Mouse (Mus musculus) MEL (cell line): ENCODE measurements at regions not wholly inside any gene's neighbourhood (a gene's known extent, or its start where the extent isn't known, plus 50 kb on each side); places are given as distances from the start of the nearest gene placed in this dataset.

ENCODE experiments used
- DNase-seq: peaks from one replicate; pipeline ENCODE4 v3.0.0; 2011; ENCODE audit warnings: low read depth, low spot score
- H3K27ac ChIP-seq: 2 replicates; pipeline ENCODE4 v1.5.1; 2012; ENCODE audit warnings: low read depth, mild to moderate bottlenecking, control low read depth, low read length, moderate library complexity; ENCODE audit not compliant: control insufficient read depth
- H3K27me3 ChIP-seq, 2 experiments: fragments of 150-350 bp in 1 of 2; sonication (generic) in 1 of 2; 2 replicates each; pipeline ENCODE4 v1.6.1; 2012; ENCODE audit warnings: low read length in 2 of 2, mild to moderate bottlenecking in 2 of 2, improper control_type of control experiment in 1 of 2, moderate library complexity in 1 of 2; ENCODE audit not compliant: insufficient read depth in 2 of 2, control insufficient read depth in 1 of 2
- H3K36me3 ChIP-seq, 2 experiments: 2 replicates each; pipeline ENCODE4 v1.6.1; 2012 to 2014; ENCODE audit warnings: low read length in 2 of 2, improper control_type of control experiment in 1 of 2, inconsistent platforms in 1 of 2, mild to moderate bottlenecking in 1 of 2; ENCODE audit not compliant: insufficient read depth in 2 of 2, control insufficient read depth in 1 of 2
- H3K4me1 ChIP-seq, 2 experiments: fragments of 150-350 bp in 1 of 2; sonication (generic) in 1 of 2; 2 replicates each; pipeline ENCODE4 v1.6.1; 2012; ENCODE audit warnings: low read length in 2 of 2, improper control_type of control experiment in 1 of 2, mild to moderate bottlenecking in 1 of 2; ENCODE audit not compliant: insufficient read depth in 2 of 2, control insufficient read depth in 1 of 2
- H3K4me3 ChIP-seq, 2 experiments: fragments of 150-350 bp in 1 of 2; sonication (generic) in 1 of 2; 2 replicates each; pipeline ENCODE4 v1.5.1; 2012; ENCODE audit warnings: low read depth in 2 of 2, low read length in 2 of 2, mild to moderate bottlenecking in 2 of 2, moderate library complexity in 2 of 2, control low read depth in 1 of 2, improper control_type of control experiment in 1 of 2; ENCODE audit not compliant: control insufficient read depth in 1 of 2, insufficient read depth in 1 of 2
- H3K79me2 ChIP-seq: 2 replicates; pipeline ENCODE4 v1.6.1; 2012; ENCODE audit warnings: mild to moderate bottlenecking, low read length, moderate library complexity; ENCODE audit not compliant: control insufficient read depth, poor library complexity, insufficient read depth
- H3K9ac ChIP-seq: 2 replicates; pipeline ENCODE4 v1.6.1; 2012; ENCODE audit warnings: low read depth, mild to moderate bottlenecking, control low read depth, low read length, moderate library complexity; ENCODE audit not compliant: control insufficient read depth, poor library complexity, severe bottlenecking
- H3K9me3 ChIP-seq: fragments of 150-350 bp; sonication (generic); replicated peaks from 2 replicates; pipeline ENCODE4 v1.6.1; 2012; ENCODE audit warnings: mild to moderate bottlenecking, low read length, improper control_type of control experiment, moderate library complexity; ENCODE audit not compliant: insufficient read depth
- BHLHE40 ChIP-seq: IDR thresholded peaks from 2 replicates; pipeline ENCODE4 v1.6.1; 2012; ENCODE audit warnings: low read depth, mild to moderate bottlenecking, inconsistent platforms, low read length, improper control_type of control experiment, borderline replicate concordance
- E2F4 ChIP-seq: IDR thresholded peaks from 2 replicates; pipeline ENCODE4 v1.6.1; 2011; ENCODE audit warnings: low read depth, low read length, improper control_type of control experiment, borderline replicate concordance
- ELF1 ChIP-seq: IDR thresholded peaks from 2 replicates; pipeline ENCODE4 v1.6.1; 2014; ENCODE audit warnings: low read depth, mild to moderate bottlenecking, inconsistent platforms, low read length, improper control_type of control experiment, moderate library complexity
- EP300 ChIP-seq, 2 experiments: IDR thresholded peaks; 2 replicates each; pipeline ENCODE4 v1.6.1; 2011; ENCODE audit warnings: improper control_type of control experiment in 2 of 2, low read length in 2 of 2, low read depth in 1 of 2, mild to moderate bottlenecking in 1 of 2
- ETS1 ChIP-seq: IDR thresholded peaks from 2 replicates; pipeline ENCODE4 v1.6.1; 2012; ENCODE audit warnings: low read depth, mild to moderate bottlenecking, inconsistent platforms, low read length, improper control_type of control experiment, moderate library complexity
- HCFC1 ChIP-seq: IDR thresholded peaks from 2 replicates; pipeline ENCODE4 v1.6.1; 2012; ENCODE audit warnings: low read depth, mild to moderate bottlenecking, inconsistent platforms, low read length, improper control_type of control experiment, moderate library complexity
- KAT2A ChIP-seq: conservative IDR thresholded peaks from 2 replicates; pipeline ENCODE4 v1.6.1; 2012; ENCODE audit warnings: low read depth, low read length, improper control_type of control experiment, inconsistent platforms
- MAFK ChIP-seq: IDR thresholded peaks from 2 replicates; pipeline ENCODE4 v1.6.1; 2011; ENCODE audit warnings: low read depth, mild to moderate bottlenecking, low read length, improper control_type of control experiment, borderline replicate concordance
- MAX ChIP-seq: IDR thresholded peaks from 2 replicates; pipeline ENCODE4 v1.6.1; 2011; ENCODE audit warnings: low read length, improper control_type of control experiment
- MAZ ChIP-seq: IDR thresholded peaks from 2 replicates; pipeline ENCODE4 v1.6.1; 2012; ENCODE audit warnings: low read depth, mild to moderate bottlenecking, inconsistent platforms, low read length, improper control_type of control experiment
- MEF2A ChIP-seq: IDR thresholded peaks from 2 replicates; pipeline ENCODE4 v1.6.1; 2014; ENCODE audit warnings: low read depth, mild to moderate bottlenecking, inconsistent platforms, low read length, improper control_type of control experiment; ENCODE audit not compliant: poor library complexity, insufficient replicate concordance, severe bottlenecking; ENCODE audit errors: extremely low read depth
- MYB ChIP-seq: IDR thresholded peaks from 2 replicates; pipeline ENCODE4 v1.6.1; 2011; ENCODE audit warnings: mild to moderate bottlenecking, low read depth, low read length, improper control_type of control experiment
- NELFE ChIP-seq: IDR thresholded peaks from 2 replicates; pipeline ENCODE4 v1.6.1; 2011; ENCODE audit warnings: low read depth, low read length, improper control_type of control experiment
- NRF1 ChIP-seq: IDR thresholded peaks from 2 replicates; pipeline ENCODE4 v1.6.1; 2014; ENCODE audit warnings: low read depth, mild to moderate bottlenecking, inconsistent platforms, low read length, improper control_type of control experiment, moderate library complexity; ENCODE audit not compliant: poor library complexity, insufficient read depth, severe bottlenecking
- POLR2AphosphoS2 ChIP-seq: IDR thresholded peaks from 2 replicates; pipeline ENCODE4 v1.6.1; 2011; ENCODE audit warnings: low read length, improper control_type of control experiment
- RAD21 ChIP-seq: IDR thresholded peaks from 2 replicates; pipeline ENCODE4 v1.6.1; 2011; ENCODE audit warnings: mild to moderate bottlenecking, low read depth, low read length, improper control_type of control experiment
- SIN3A ChIP-seq: IDR thresholded peaks from 2 replicates; pipeline ENCODE4 v1.6.1; 2012; ENCODE audit warnings: low read length, improper control_type of control experiment, inconsistent platforms
- TAL1 ChIP-seq: IDR thresholded peaks from 2 replicates; pipeline ENCODE4 v1.6.1; 2012; ENCODE audit warnings: mild to moderate bottlenecking, inconsistent platforms, low read length, moderate library complexity, mixed read lengths
- TCF12 ChIP-seq: IDR thresholded peaks from 2 replicates; pipeline ENCODE4 v1.6.1; 2014; ENCODE audit warnings: low read depth, mild to moderate bottlenecking, inconsistent platforms, low read length, improper control_type of control experiment, moderate library complexity
- USF2 ChIP-seq, 2 experiments: IDR thresholded peaks; 2 replicates each; pipeline ENCODE4 v1.6.1; 2011 to 2012; ENCODE audit warnings: improper control_type of control experiment in 2 of 2, low read length in 2 of 2, borderline replicate concordance in 1 of 2, inconsistent platforms in 1 of 2, low read depth in 1 of 2, mild to moderate bottlenecking in 1 of 2; ENCODE audit not compliant: insufficient read depth in 1 of 2
- ZKSCAN1 ChIP-seq: IDR thresholded peaks from 2 replicates; pipeline ENCODE4 v1.6.1; 2012; ENCODE audit warnings: low read depth, mild to moderate bottlenecking, inconsistent platforms, low read length, improper control_type of control experiment, moderate library complexity
- ZMIZ1 ChIP-seq: IDR thresholded peaks from 2 replicates; pipeline ENCODE4 v1.6.1; 2012; ENCODE audit warnings: low read depth, mild to moderate bottlenecking, inconsistent platforms, low read length, improper control_type of control experiment, moderate library complexity
- ZNF384 ChIP-seq: IDR thresholded peaks from 2 replicates; pipeline ENCODE4 v1.6.1; 2012; ENCODE audit warnings: low read depth, mild to moderate bottlenecking, inconsistent platforms, low read length, improper control_type of control experiment

DNA sequence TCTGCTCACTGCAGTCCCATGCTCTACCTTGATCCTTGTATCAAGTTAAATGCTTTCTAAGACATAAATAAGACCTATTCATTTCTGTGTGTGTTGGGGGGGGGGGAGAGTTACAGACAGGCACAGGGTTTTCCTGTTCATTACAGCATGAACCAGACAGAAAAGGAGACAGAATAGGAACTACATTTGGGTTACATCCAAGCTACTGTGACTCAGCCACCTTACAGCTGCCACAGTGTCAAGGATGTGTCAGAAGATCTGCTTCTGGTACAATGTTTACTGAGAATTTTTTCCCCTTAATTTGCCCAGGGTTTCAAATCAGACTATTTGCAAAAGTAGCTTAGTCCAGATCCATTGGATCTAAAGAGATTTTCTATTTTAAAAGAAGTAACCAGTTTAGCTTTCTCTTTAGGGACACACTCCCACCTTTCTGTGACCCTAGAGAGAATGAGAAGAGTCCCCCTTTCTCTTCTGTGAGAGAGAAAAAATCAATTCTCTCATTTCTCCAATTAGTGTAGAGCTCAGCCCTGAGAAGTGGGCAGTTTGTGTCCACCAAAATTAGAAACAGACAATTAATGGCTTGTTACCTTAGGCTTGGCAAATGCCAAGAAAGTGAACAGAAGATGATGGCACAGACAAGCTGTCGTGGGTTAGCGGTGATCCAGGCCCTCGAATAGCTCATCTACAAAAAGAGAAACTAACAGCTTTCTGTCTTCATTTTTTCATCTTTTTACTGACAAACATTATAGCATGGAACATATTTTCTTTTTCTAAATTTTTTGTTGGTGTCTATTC lies 55.8 kb upstream of the E2f3 start:
- peak; percentile 13 for DNase-seq
- no peak overlapping the region for H3K27ac ChIP-seq
- H3K27me3 ChIP-seq, result no peaks in the 10 kb centered on the region; a peak in 2 of 4 replicates
- no peaks in the 10 kb centered on the region for H3K36me3 ChIP-seq
- TF ChIP-seq MAZ, result no peak
- no peak for TF ChIP-seq KAT2A
- TF ChIP-seq ETS1, result no peak
- TF ChIP-seq USF2 (IDR thresholded peaks at IDR 0.05; ENCODE audit: borderline replicate concordance in 1 of 2, insufficient read depth in 1 of 2, low read depth in 1 of 2, low read length in 2 of 2), result no peak
- TF ChIP-seq ZNF384, result no peak
- TF ChIP-seq NELFE, result no peak
- TF ChIP-seq ZMIZ1, result no peak
- TF ChIP-seq HCFC1, result no peak
- no peak for TF ChIP-seq NRF1
- no peak for TF ChIP-seq MAFK
- no peak for TF ChIP-seq ELF1
- no peak for TF ChIP-seq POLR2AphosphoS2
- TF ChIP-seq E2F4, result no peak
- no peak for TF ChIP-seq ZKSCAN1
- TF ChIP-seq TAL1, result no peak
- TF ChIP-seq BHLHE40, result no peak
- H3K4me3 ChIP-seq, result no peak overlapping the region
- H3K79me2 ChIP-seq, result no peaks in the 10 kb centered on the region
- no peaks in the 10 kb centered on the region for H3K9me3 ChIP-seq
- H3K9ac ChIP-seq, result no peak overlapping the region
- H3K4me1 ChIP-seq, result no peaks in the 10 kb centered on the region

GRCm38 (mm10) chr13:30040288-30040687 lies 54.4 kb upstream of the E2f3 start:
- TF ChIP-seq MYB (no peak), RAD21 (no peak), EP300 (IDR thresholded peaks at IDR 0.05; ENCODE audit: low read depth in 1 of 2, low read length in 2 of 2) (no peak), SIN3A (no peak), MAX (no peak), NRF1 (no peak), ZNF384 (no peak), USF2 (IDR thresholded peaks at IDR 0.05; ENCODE audit: borderline replicate concordance in 1 of 2, insufficient read depth in 1 of 2, low read depth in 1 of 2, low read length in 2 of 2) (no peak), TCF12 (no peak), MEF2A (no peak), E2F4 (no peak), ZMIZ1 (no peak), POLR2AphosphoS2 (no peak)

More at GRCm38 (mm10) chr13:30040288-30040687, 54.4 kb upstream of the E2f3 start:
- H3K27me3 ChIP-seq, result no peaks in the 10 kb centered on the region; a peak in 1 of 4 replicates
- no peaks in the 10 kb centered on the region for H3K79me2 ChIP-seq
- H3K4me1 ChIP-seq, result no peaks in the 10 kb centered on the region
- H3K36me3 ChIP-seq, result no peaks in the 10 kb centered on the region
- H3K4me3 ChIP-seq, result no peak overlapping the region
- H3K27ac ChIP-seq, result no peak overlapping the region
- H3K9me3 ChIP-seq, result no peaks in the 10 kb centered on the region
- DNase-seq, result no peak
- no peak overlapping the region for H3K9ac ChIP-seq
